Mouse (Mus musculus): ENCODE results near the gene Nsd2.
"Not testable (repeated sequence)": the region's sequence is repeated elsewhere in the genome, so short reads cannot be mapped to it uniquely, and the experiment has no call there.

Gene Nsd2

GRCm38 (mm10) chr5:33851466-33851865 is 30.9 kb downstream of the Nsd2 start:
- DNase-seq (ENCODE audit: low read depth, low spot score): no peak

GRCm38 (mm10) chr5:33853086-33853485 is 32.6 kb downstream of the Nsd2 start:
- DNase-seq (ENCODE audit: low read depth, low spot score): peak; percentile 32

- peak; percentile 28 for DNase-seq (ENCODE audit: low read depth, low spot score)
These were observed 33.5 kb downstream of the Nsd2 start for GRCm38 (mm10) chr5:33854019-33854418.

GRCm38 (mm10) chr5:33857693-33858092 is 37.2 kb downstream of the Nsd2 start:
- DNase-seq (ENCODE audit: low read depth, low spot score): no peak

- DNase-seq (ENCODE audit: low read depth, low spot score): no peak
These were observed 54.9 kb downstream of the Nsd2 start for GRCm38 (mm10) chr5:33875472-33875871.

- no peak for DNase-seq (ENCODE audit: low read depth, low spot score)
These were observed 60.6 kb downstream of the Nsd2 start for GRCm38 (mm10) chr5:33881118-33881517.

- no peak for DNase-seq (ENCODE audit: low read depth, low spot score)
These were observed 72.9 kb downstream of the Nsd2 start for GRCm38 (mm10) chr5:33893406-33893805.

- no peak for DNase-seq (ENCODE audit: low read depth, low spot score)
These were observed 74.6 kb downstream of the Nsd2 start for GRCm38 (mm10) chr5:33895116-33895515.

- DNase-seq (ENCODE audit: low read depth, low spot score): no peak
These were observed 76.6 kb downstream of the Nsd2 start for GRCm38 (mm10) chr5:33897158-33897557.

- DNase-seq (ENCODE audit: low read depth, low spot score): no peak
These were observed 78.1 kb downstream of the Nsd2 start for GRCm38 (mm10) chr5:33898671-33899070.

- no peak for DNase-seq (ENCODE audit: low read depth, low spot score)
These were observed 78.7 kb downstream of the Nsd2 start for GRCm38 (mm10) chr5:33899245-33899644.

- DNase-seq (ENCODE audit: low read depth, low spot score): no peak
These were observed 79.6 kb downstream of the Nsd2 start for GRCm38 (mm10) chr5:33900101-33900500.

GRCm38 (mm10) chr5:33900701-33901263 is 80.3 kb downstream of the Nsd2 start:
- no peak for DNase-seq (ENCODE audit: low read depth, low spot score)

- DNase-seq (ENCODE audit: low read depth, low spot score): no peak
These were observed 80.8 kb downstream of the Nsd2 start for GRCm38 (mm10) chr5:33901278-33901677.

GRCm38 (mm10) chr5:33902696-33903095 is 82.2 kb downstream of the Nsd2 start:
- DNase-seq (ENCODE audit: low read depth, low spot score): no peak

GRCm38 (mm10) chr5:33903176-33903575 is 82.7 kb downstream of the Nsd2 start:
- no peak for DNase-seq (ENCODE audit: low read depth, low spot score)

GRCm38 (mm10) chr5:33915031-33915430 is 94.5 kb downstream of the Nsd2 start:
- not testable (repeated sequence) for DNase-seq (ENCODE audit: low read depth, low spot score)

- DNase-seq (ENCODE audit: low read depth, low spot score): not testable (repeated sequence)
These were observed 96.1 kb downstream of the Nsd2 start for GRCm38 (mm10) chr5:33916616-33917015.

GRCm38 (mm10) chr5:33919466-33919865 is 98.9 kb downstream of the Nsd2 start:
- no peak for DNase-seq (ENCODE audit: low read depth, low spot score)

GRCm38 (mm10) chr5:33920037-33920436 is 99.5 kb downstream of the Nsd2 start:
- no peak for DNase-seq (ENCODE audit: low read depth, low spot score)

GRCm38 (mm10) chr5:33920924-33921323 is 100.4 kb downstream of the Nsd2 start:
- DNase-seq (ENCODE audit: low read depth, low spot score): no peak

GRCm38 (mm10) chr5:33921486-33922235 is 101.1 kb downstream of the Nsd2 start:
- DNase-seq (ENCODE audit: low read depth, low spot score): no peak

- DNase-seq (ENCODE audit: low read depth, low spot score): peak; percentile 72
These were observed 102.0 kb downstream of the Nsd2 start for GRCm38 (mm10) chr5:33922566-33922965.
